Mouse (Mus musculus) adrenal gland, postnatal 25 days (tissue): ENCODE measurements around the gene Pde6c. TPM values are rescaled to one million over a fixed set of nuclear protein-coding genes. Genes with fewer than 3 reads are reported as not detected.

ENCODE experiments used
- DNase-seq: peaks from one replicate; pipeline ENCODE4 v3.0.0; 2021; ENCODE audit warnings: mixed read lengths
- long read RNA-seq: library from polyadenylated mRNA; stranded (forward); transcript quantifications from one replicate; pipeline ENCODE4 v2.0.0, GENCODE M21; 2021
- total RNA-seq: library from RNA; stranded (reverse); gene quantifications from 2 replicates; pipeline ENCODE4 v1.2.3, GENCODE M21; 2021

The Pde6c gene
- not detected in 2 replicates for total RNA-seq
- long read RNA-seq, partial matches to known transcripts = 0 of 1 reads
- long read RNA-seq, other reads (novel, unspliced or antisense) = 1 of 1 reads

DNA sequence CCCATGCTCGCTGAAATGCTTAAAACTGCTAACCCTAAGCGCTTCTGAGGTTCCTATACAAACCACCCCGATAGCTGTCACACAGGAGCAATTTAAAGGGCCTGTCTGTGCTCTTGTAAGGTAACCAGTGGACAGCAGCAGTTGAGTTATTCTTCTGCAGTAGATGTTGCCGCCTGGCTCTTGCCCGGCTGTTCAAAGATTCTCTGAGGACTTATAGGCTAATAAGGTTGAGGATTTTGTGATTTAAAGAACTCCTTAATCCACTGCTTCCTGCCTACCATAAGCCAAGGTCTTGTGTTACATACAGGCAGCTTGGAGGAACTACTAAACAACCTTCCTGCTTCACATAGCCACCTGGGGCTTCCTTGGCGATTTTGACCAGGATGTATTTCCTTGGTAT is at the start of gene Pde6c:
TSS of gene Pde6c (plus strand) at position 301 of the 400 bp plus-strand sequence.
- DNase-seq = no peak

GRCm38 (mm10) chr19:38082931-38083525 is 49.6 kb upstream of the Pde6c start:
- no peak for DNase-seq

GRCm38 (mm10) chr19:38085841-38086240 is 46.7 kb upstream of the Pde6c start:
- no peak for DNase-seq

DNA sequence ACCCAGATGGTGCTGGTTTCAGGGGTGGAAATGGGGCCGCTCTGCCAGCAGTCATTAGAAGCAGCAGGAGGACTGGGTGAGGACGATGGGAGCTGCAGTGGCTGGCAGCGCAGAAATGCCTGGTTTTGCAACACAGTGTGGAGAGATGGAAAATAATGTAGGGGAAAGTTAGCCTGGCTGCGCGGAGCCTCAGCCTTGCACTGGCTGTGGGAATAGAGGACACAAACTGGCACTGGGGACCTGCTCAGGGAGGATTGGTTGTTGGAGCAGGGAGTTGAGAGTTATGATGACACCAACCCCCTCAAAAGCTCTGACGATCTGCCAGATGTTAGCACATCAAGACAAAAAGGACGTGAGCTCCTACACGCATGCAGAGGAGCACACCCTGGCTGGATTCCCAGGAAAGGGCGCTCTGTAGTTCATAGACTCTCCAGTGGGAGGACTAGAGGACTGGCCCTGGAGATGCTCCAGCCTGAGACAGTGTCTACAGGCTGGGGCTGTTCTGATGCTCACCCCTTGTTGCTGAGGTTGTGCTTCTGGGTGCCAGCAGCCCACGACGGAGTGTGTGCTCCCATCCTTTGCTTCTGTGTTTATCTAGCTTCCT is 45.5 kb upstream of the Pde6c start:
- peak; percentile 37 for DNase-seq

DNA sequence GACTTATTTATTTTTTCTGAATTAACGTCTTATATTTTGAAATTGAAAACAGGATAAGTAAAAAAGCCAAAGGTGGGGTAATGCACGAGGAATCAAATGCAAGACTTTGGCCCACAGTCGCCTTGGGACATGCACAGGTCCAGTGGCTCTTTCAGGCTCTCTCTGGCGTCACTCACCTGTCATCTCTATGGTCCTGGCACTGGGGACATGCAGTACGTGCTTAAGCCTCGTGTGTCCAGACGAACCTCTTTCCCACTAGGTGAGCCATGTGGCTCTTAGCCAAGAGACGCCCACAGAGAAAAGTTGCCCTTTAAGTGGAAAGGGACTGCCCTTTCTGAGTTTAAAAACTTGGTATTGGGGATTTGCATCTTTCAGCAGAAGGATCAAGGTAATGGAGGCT is 43.2 kb upstream of the Pde6c start:
- no peak for DNase-seq

DNA sequence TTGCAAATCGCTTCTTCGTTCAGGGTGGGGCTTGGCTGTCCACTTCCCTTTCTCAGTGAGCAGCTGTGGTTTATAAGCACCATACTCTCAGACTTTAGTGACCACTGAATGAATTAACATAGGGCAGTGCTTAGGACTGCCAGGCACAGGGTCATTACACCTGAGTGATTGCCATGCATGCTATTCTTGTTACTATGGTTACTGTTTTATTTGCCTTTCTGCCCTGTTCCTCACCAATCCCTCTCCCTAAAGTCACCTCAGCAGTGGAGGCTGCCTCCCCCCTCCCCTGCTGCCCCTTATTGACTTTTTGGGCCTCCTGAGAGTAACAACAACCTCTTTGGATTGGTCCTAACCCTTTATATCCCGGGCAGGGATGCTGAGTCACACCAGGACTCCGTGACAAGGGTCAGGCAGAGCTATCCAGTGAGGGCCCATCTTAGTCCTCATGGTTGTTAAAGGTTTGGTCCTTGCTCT is 41.0 kb upstream of the Pde6c start:
- DNase-seq = no peak

DNA sequence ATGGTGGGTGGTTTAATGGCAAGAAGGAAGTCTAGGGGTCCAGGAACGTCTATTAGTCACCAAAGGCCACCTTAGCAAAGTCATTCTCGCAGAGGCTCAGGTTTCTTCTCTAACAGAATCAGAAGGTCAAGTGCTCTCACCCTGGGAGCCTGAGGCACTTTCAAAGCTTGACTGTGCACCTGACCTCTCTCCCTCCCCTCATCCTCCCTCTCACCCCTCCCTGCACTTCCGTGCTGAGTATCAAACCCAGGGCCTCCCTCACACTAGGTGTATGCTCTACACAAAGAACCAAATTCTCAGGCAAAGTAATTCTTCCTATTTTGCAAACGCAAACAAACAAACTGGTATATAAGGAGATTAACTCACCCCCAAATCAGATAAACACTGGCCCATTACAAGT is 36.4 kb upstream of the Pde6c start:
- DNase-seq = no peak

DNA sequence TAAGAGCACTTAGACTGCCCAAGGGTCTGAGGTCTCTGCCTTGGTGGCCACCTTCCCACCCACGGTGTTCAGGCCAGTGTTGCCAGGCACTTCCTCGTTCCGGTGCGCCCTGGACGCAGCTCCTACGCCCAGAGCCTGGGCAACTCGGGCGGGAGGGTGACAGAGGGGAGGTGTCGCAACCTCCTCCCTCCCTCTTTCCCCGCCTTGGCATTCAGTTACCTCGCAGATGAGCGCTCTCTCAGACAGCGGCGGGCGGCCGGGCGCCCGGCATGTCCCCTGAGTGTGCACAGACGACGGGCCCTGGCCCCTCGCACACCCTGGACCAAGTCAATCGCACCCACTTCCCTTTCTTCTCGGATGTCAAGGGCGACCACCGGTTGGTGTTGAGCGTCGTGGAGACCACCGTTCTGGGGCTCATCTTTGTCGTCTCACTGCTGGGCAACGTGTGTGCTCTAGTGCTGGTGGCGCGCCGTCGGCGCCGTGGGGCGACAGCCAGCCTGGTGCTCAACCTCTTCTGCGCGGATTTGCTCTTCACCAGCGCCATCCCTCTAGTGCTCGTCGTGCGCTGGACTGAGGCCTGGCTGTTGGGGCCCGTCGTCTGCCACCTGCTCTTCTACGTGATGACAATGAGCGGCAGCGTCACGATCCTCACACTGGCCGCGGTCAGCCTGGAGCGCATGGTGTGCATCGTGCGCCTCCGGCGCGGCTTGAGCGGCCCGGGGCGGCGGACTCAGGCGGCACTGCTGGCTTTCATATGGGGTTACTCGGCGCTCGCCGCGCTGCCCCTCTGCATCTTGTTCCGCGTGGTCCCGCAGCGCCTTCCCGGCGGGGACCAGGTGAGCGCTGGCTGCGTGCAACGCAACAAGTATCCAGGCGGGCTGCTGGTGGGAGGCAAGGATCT is 35.5 kb upstream of the Pde6c start, which contains the start of gene Ffar4:
TSS of gene Ffar4 (plus strand) at position 214 of the 901 bp plus-strand sequence.
- peak; percentile 28 for DNase-seq

DNA sequence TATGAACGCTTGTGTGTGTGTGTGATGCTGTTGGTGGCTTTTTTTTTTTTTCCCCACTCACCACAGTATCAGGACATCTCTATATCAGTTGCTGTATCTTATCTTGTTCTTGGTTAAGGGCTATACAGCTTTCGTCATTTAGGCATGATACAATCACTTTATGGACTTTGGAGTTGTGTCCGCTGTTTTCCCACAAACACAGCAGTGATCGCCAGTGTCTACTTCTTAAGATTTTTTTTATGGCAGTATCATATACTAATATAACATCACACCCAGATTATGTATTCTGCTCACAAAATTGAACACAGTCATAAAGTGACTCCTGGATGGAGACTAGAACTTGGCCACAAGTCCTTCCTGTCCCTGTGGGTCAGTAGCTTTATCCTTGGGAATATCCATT is 24.7 kb upstream of the Pde6c start:
- DNase-seq = no peak

GRCm38 (mm10) chr19:38109506-38110242 is 22.9 kb upstream of the Pde6c start:
- DNase-seq = no peak

GRCm38 (mm10) chr19:38111056-38111455 is 21.5 kb upstream of the Pde6c start:
- DNase-seq = no peak

DNA sequence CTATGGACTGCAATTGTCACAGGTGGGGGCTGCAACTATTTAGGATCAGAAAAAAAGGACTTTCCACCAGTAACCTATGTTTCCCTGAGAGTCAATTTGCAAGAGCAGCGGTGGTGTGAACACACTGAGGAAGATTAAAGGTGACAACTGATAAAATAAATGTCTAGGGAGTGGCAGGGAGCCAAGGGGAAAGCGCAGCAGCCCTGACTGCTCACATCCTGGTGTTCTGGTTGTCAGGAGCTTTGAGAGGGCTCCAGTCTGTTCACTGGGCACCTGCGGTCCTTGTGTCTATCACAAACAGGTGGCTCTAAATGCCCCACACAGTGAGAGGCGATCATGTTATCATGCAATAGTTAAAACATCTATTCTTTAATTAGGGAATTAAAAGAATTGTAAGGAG is 20.0 kb upstream of the Pde6c start:
- DNase-seq = no peak

GRCm38 (mm10) chr19:38114834-38115491 is 17.6 kb upstream of the Pde6c start:
- DNase-seq = no peak

DNA sequence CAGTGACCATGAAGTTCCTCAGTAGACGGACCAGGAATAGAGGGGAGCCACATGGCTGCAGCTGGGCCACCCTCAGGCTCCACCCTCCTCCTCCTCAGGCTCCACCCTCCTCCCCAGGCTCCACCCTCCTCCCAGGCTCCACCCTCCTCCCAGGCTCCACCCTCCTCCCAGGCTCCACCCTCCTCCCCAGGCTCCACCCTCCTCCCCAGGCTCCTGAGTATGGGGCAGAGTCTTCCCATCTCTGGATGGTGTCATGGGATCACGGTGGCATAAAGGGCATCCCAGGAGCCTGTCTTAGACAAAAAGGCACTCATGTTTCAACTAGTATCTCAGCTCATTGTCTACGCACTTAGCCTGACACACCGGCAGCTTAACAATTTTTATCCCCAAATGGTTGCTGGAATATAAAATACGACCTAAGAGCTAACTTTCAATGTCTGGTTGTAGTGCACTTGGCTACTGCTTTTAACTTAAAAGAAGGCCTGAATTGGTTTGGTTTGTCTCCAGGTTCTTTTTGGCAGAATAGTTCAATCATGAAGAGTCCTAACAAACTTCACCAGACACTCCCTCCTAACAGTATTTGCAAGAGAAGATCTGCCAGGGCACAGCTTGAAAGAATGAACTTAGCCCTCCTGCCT is 12.3 kb upstream of the Pde6c start:
- DNase-seq = no peak

DNA sequence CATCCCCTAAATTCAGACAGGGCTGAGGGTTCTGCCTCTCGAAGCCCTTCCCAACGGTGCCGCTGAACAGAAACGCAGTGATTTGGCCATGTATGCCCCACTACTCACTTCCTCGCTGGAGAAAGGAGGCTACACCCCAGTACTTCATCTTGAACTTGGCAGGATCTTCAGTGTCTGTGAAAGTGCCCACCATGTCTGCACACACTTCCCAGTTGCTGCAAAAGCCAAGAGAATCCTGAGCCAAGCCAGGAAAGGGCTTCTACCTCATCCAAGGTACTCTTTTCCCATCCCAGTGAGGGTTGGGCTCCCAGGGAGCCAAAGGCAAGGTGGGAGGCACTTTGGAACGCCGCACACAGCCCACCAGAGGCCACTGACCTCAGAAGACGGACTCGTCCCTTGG is 8.7 kb upstream of the Pde6c start:
- DNase-seq = no peak

DNA sequence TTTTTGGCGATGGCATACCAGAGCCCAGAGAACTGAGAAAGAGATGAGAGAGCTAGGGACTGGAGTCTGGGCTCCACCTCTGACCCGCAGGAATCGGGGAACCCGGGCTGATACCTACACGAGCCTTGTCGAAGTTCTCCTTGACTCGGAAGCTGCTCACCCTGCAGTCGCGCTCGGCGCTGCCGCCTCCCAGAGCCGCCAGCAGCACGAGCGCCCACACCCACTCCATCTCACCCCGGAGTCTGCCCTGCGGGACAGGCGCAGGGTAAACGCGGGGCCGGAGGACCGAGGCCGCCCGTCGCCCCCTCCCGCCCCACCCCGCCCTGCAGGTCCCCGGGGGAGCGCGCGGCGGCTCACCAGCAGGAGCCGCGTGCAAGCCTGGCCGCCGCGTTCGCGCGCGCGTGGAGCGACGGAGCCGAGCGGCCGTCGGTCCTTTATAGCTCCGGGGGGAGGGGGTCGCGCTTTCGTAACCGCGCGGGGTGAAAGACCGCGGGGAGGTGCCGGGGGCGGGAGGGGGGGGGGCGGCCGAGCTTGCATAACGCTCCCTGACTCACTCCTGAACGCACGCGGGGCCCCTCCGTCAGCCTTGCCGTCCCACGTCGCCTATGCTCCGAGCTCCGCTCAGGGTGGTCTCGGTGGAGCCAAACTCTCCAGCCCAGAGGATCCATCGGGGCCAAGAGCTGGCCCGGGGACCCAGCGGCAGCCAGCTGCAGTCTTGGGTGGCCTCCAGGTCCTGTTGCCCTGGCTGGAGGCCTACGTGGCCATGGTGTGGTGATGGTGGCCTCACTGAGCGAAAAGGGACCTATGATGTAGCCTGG is 8.0 kb upstream of the Pde6c start:
- DNase-seq = peak; percentile 21

- no peak for DNase-seq
Observed at GRCm38 (mm10) chr19:38125219-38125610, 7.4 kb upstream of the Pde6c start, which contains the start of gene Rbp4. TSS of gene Rbp4 (minus strand) at chr19:38125281.

GRCm38 (mm10) chr19:38126656-38127055 is 5.9 kb upstream of the Pde6c start:
- no peak for DNase-seq

DNA sequence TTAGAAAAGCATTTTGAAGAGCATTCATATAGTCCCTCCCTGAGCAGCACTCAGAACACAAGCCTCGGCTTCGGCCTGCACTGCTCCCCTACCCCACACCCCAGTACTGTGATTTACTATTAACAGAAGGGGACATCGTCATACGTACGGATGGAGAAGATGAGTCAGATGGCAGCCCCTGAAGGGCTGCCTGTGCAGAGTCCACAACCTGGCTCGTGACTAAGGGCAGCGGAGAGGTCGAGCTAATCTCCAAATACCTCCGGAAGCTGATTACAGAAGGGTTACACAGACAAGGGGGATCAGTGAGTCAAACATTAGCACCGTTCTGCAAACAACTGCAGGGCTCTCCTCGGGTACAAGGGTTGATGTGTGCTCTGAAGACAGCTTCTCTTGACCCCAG is 1.4 kb downstream of the Pde6c start:
- DNase-seq = no peak

DNA sequence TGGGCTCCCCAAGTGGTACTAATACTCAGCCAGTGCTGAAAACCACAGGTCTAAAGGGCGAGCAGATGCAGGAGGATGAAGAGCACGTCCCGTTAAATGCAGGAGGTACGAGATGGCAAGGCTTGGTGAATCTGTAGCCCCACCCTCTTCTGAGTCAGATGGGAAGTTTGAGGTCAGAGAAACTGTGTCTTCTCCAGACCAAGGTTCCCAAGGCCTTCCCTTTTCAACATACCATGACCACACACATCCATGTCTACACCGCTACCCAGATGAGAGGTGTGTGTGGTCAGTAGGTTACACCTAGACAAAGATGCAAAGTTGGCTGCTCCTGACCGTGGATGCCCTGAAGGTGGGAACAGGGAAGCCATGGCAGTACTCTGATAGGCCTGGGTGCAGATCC is 2.2 kb downstream of the Pde6c start:
- no peak for DNase-seq
